Mouse (Mus musculus): ENCODE data around the gene Disp1. TPM values are rescaled to one million over a fixed set of nuclear protein-coding genes. Genes with fewer than 3 reads are reported as not detected.
A peak's percentile ranks its signal among the peaks of the same experiment; 100 is the strongest.

The Disp1 gene
- polyA plus RNA-seq, 1 experiment from 2014 or later: 10.8 TPM

GRCm38 (mm10) chr1:183088661-183089060, 132.7 kb downstream of the Disp1 start:
- 96% methylated on average over 23 of the region's 23 CpGs for WGBS
- Histone ChIP-seq H3K9me3 (no peaks in the 10 kb centered on the region), H3K4me2 (no peak overlapping the region)

GRCm38 (mm10) chr1:183086843-183087242, 134.5 kb downstream of the Disp1 start:
- WGBS: 97% methylated on average over 14 of the region's 14 CpGs
- H3K36me3 ChIP-seq (replicated peaks): peaks cover 46% of the 10 kb centered on the region

More at GRCm38 (mm10) chr1:183088661-183089060, 132.7 kb downstream of the Disp1 start:
- H3K27me3 ChIP-seq: no peaks in the 10 kb centered on the region
- no peaks in the 10 kb centered on the region for H3K4me1 ChIP-seq
- H3K36me3 ChIP-seq (replicated peaks): peaks cover 46% of the 10 kb centered on the region
- no peak overlapping the region for H3K4me3 ChIP-seq (replicated peaks)
- no peak for ATAC-seq (ENCODE audit: low FRiP score)
- H3K27ac ChIP-seq: no peak overlapping the region
- no peak overlapping the region for H3K9ac ChIP-seq

GRCm38 (mm10) chr1:183084085-183085050, 137.0 kb downstream of the Disp1 start:
- H3K4me1 ChIP-seq: peaks cover 3% of the 10 kb centered on the region
- H3K4me2 ChIP-seq: no peak overlapping the region
- H3K9ac ChIP-seq: no peak overlapping the region
- H3K4me3 ChIP-seq (replicated peaks): no peak overlapping the region
- H3K27me3 ChIP-seq: no peaks in the 10 kb centered on the region
- no peaks in the 10 kb centered on the region for H3K9me3 ChIP-seq
- H3K36me3 ChIP-seq (replicated peaks): peaks cover 44% of the 10 kb centered on the region
- no peak overlapping the region for H3K27ac ChIP-seq
- WGBS: 92% methylated on average over 8 of the region's 8 CpGs
- no peak for ATAC-seq (ENCODE audit: low FRiP score)

More at GRCm38 (mm10) chr1:183086843-183087242, 134.5 kb downstream of the Disp1 start:
- Histone ChIP-seq H3K27me3 (no peaks in the 10 kb centered on the region), H3K9ac (no peak overlapping the region), H3K9me3 (no peaks in the 10 kb centered on the region), H3K27ac (no peak overlapping the region), H3K4me1 (peaks cover under 1% of the 10 kb centered on the region), H3K4me3 (replicated peaks) (no peak overlapping the region), H3K4me2 (no peak overlapping the region)
- no peak for ATAC-seq (ENCODE audit: low FRiP score)

- peaks cover 9% of the 10 kb centered on the region for H3K4me1 ChIP-seq
- no peaks in the 10 kb centered on the region for H3K9me3 ChIP-seq
- H3K9ac ChIP-seq: no peak overlapping the region
- WGBS: 62% methylated on average over 4 of the region's 4 CpGs
- ATAC-seq (ENCODE audit: low FRiP score): no peak
- H3K4me2 ChIP-seq: no peak overlapping the region
- H3K36me3 ChIP-seq (replicated peaks): peaks cover 24% of the 10 kb centered on the region
- H3K4me3 ChIP-seq (replicated peaks): no peak overlapping the region
- H3K27me3 ChIP-seq: no peaks in the 10 kb centered on the region
- no peak overlapping the region for H3K27ac ChIP-seq
Measured at GRCm38 (mm10) chr1:183082436-183082835, 138.9 kb downstream of the Disp1 start.

GRCm38 (mm10) chr1:183081126-183081525, 140.2 kb downstream of the Disp1 start:
- H3K36me3 ChIP-seq (replicated peaks): peaks cover 11% of the 10 kb centered on the region
- ATAC-seq (ENCODE audit: low FRiP score): no peak
- H3K27me3 ChIP-seq: no peaks in the 10 kb centered on the region
- H3K4me1 ChIP-seq: peaks cover 9% of the 10 kb centered on the region
- no peak overlapping the region for H3K9ac ChIP-seq
- H3K4me2 ChIP-seq: no peak overlapping the region
- H3K27ac ChIP-seq: no peak overlapping the region
- H3K9me3 ChIP-seq: no peaks in the 10 kb centered on the region
- no peak overlapping the region for H3K4me3 ChIP-seq (replicated peaks)

- H3K9ac ChIP-seq: no peak overlapping the region
- peak overlapping the region; percentile 31; the same call in 1 of the 2 replicates for H3K27ac ChIP-seq
- 76% methylated on average over 15 of the region's 15 CpGs for WGBS
- H3K4me3 ChIP-seq (replicated peaks): no peak overlapping the region
- no peaks in the 10 kb centered on the region for H3K36me3 ChIP-seq (replicated peaks)
- no peak overlapping the region for H3K4me2 ChIP-seq
- peaks cover 13% of the 10 kb centered on the region; the same call in 1 of the 2 replicates for H3K4me1 ChIP-seq
- no peaks in the 10 kb centered on the region for H3K27me3 ChIP-seq
- ATAC-seq (ENCODE audit: low FRiP score): peak; percentile 55
- no peaks in the 10 kb centered on the region for H3K9me3 ChIP-seq
Measured at GRCm38 (mm10) chr1:183075121-183075822, 146.1 kb downstream of the Disp1 start.

GRCm38 (mm10) chr1:183072263-183073050, 148.9 kb downstream of the Disp1 start:
- 84% methylated on average over 12 of the region's 12 CpGs for WGBS
- H3K9me3 ChIP-seq: no peaks in the 10 kb centered on the region
- no peak overlapping the region for H3K4me3 ChIP-seq (replicated peaks)
- no peak for ATAC-seq (ENCODE audit: low FRiP score)
- no peak overlapping the region for H3K27ac ChIP-seq
- no peaks in the 10 kb centered on the region for H3K36me3 ChIP-seq (replicated peaks)
- no peak overlapping the region for H3K4me2 ChIP-seq
- peaks cover 8% of the 10 kb centered on the region; the same call in 1 of the 2 replicates for H3K4me1 ChIP-seq
- no peak overlapping the region for H3K9ac ChIP-seq
- peaks cover 6% of the 10 kb centered on the region; the same call in 1 of the 2 replicates for H3K27me3 ChIP-seq

GRCm38 (mm10) chr1:183069954-183070649, 151.2 kb downstream of the Disp1 start:
- WGBS: 84% methylated on average over 8 of the region's 8 CpGs
- Histone ChIP-seq H3K9ac (no peak overlapping the region), H3K4me2 (no peak overlapping the region), H3K27ac (no peak overlapping the region), H3K4me1 (peaks cover 1% of the 10 kb centered on the region; the same call in 1 of the 2 replicates), H3K27me3 (peaks cover 6% of the 10 kb centered on the region; the same call in 1 of the 2 replicates), H3K4me3 (replicated peaks) (no peak overlapping the region), H3K36me3 (replicated peaks) (no peaks in the 10 kb centered on the region), H3K9me3 (no peaks in the 10 kb centered on the region)
- ATAC-seq (ENCODE audit: low FRiP score): no peak

GRCm38 (mm10) chr1:183067807-183068206, 153.5 kb downstream of the Disp1 start:
- ATAC-seq (ENCODE audit: low FRiP score): no peak
- 81% methylated on average over 7 of the region's 7 CpGs for WGBS
- H3K4me2 ChIP-seq: no peak overlapping the region

GRCm38 (mm10) chr1:183066981-183067380, 154.3 kb downstream of the Disp1 start:
- Histone ChIP-seq H3K9me3 (no peaks in the 10 kb centered on the region), H3K9ac (no peak overlapping the region), H3K27me3 (peaks cover 13% of the 10 kb centered on the region; the same call in 1 of the 2 replicates), H3K4me1 (no peaks in the 10 kb centered on the region; the same call in 1 of the 2 replicates), H3K4me3 (replicated peaks) (no peak overlapping the region), H3K4me2 (no peak overlapping the region), H3K27ac (no peak overlapping the region), H3K36me3 (replicated peaks) (no peaks in the 10 kb centered on the region)
- ATAC-seq (ENCODE audit: low FRiP score): no peak
- 86% methylated on average over 4 of the region's 4 CpGs for WGBS

More at GRCm38 (mm10) chr1:183067807-183068206, 153.5 kb downstream of the Disp1 start:
- Histone ChIP-seq H3K36me3 (replicated peaks) (no peaks in the 10 kb centered on the region), H3K4me1 (no peaks in the 10 kb centered on the region; the same call in 1 of the 2 replicates), H3K9me3 (no peaks in the 10 kb centered on the region), H3K27ac (no peak overlapping the region), H3K4me3 (replicated peaks) (no peak overlapping the region), H3K27me3 (peaks cover 13% of the 10 kb centered on the region; the same call in 1 of the 2 replicates), H3K9ac (no peak overlapping the region)

- Histone ChIP-seq H3K9me3 (no peaks in the 10 kb centered on the region), H3K27ac (no peak overlapping the region), H3K36me3 (replicated peaks) (no peaks in the 10 kb centered on the region), H3K4me1 (no peaks in the 10 kb centered on the region), H3K4me2 (no peak overlapping the region), H3K9ac (no peak overlapping the region), H3K4me3 (replicated peaks) (no peak overlapping the region), H3K27me3 (peaks cover 21% of the 10 kb centered on the region; the same call in 1 of the 2 replicates)
- 75% methylated on average over 2 of the region's 2 CpGs for WGBS
- ATAC-seq (ENCODE audit: low FRiP score): no peak
Measured at GRCm38 (mm10) chr1:183060611-183061010, 160.7 kb downstream of the Disp1 start.
